Mouse (Mus musculus) ES-Bruce4 (cell line): Measurements from ENCODE around the gene Thap2. TPM values are rescaled to one million over a fixed set of nuclear protein-coding genes. Genes with fewer than 3 reads are reported as not detected.

Experiments used
- H3K27ac ChIP-seq: 2 replicates; pipeline ENCODE4 v1.5.1; 2012; ENCODE audit warnings: low read length, inconsistent platforms; ENCODE audit not compliant: insufficient read depth
- H3K27me3 ChIP-seq: 2 replicates; pipeline ENCODE4 v1.6.1; 2012; ENCODE audit warnings: mild to moderate bottlenecking, low read length, inconsistent platforms; ENCODE audit not compliant: control insufficient read depth, poor library complexity, insufficient read depth, severe bottlenecking
- H3K36me3 ChIP-seq: 2 replicates; pipeline ENCODE4 v1.6.1; 2012; ENCODE audit warnings: inconsistent platforms, mild to moderate bottlenecking, low read length, moderate library complexity; ENCODE audit not compliant: control insufficient read depth, poor library complexity, insufficient read depth, severe bottlenecking
- H3K4me1 ChIP-seq: one replicate; pipeline ENCODE4 v1.8.1; 2011; ENCODE audit warnings: low read length; ENCODE audit not compliant: control insufficient read depth, insufficient read depth
- H3K4me3 ChIP-seq: 2 replicates; pipeline ENCODE4 v1.5.1; 2011; ENCODE audit warnings: low read depth, mild to moderate bottlenecking, low read length
- H3K9ac ChIP-seq: 2 replicates; pipeline ENCODE4 v1.6.1; 2012; ENCODE audit warnings: low read depth, mild to moderate bottlenecking, inconsistent platforms; ENCODE audit not compliant: poor library complexity, severe bottlenecking
- H3K9me3 ChIP-seq: replicated peaks from 2 replicates; pipeline ENCODE4 v1.6.1; 2012; ENCODE audit warnings: mild to moderate bottlenecking, low read length, inconsistent platforms; ENCODE audit not compliant: control insufficient read depth, poor library complexity, insufficient read depth, severe bottlenecking
- CTCF ChIP-seq: IDR thresholded peaks from one replicate; pipeline ENCODE4 v1.8.1; 2011; ENCODE audit warnings: low read depth, low read length
- EP300 ChIP-seq: IDR thresholded peaks from 2 replicates; pipeline ENCODE4 v1.6.1; 2011; ENCODE audit warnings: low read depth, low read length; ENCODE audit not compliant: insufficient read depth
- POLR2A ChIP-seq: IDR thresholded peaks from one replicate; pipeline ENCODE4 v1.8.1; 2011; ENCODE audit warnings: low read length; ENCODE audit not compliant: insufficient read depth
- polyA plus RNA-seq: library from polyadenylated mRNA; stranded (reverse); fragments of >200 nt; gene quantifications from 2 replicates; pipeline ENCODE4 v1.2.4, GENCODE M21; 2011; ENCODE audit warnings: low read depth; ENCODE audit not compliant: missing spikeins, insufficient read depth, insufficient read length

Gene Thap2
- polyA plus RNA-seq, 1 experiment: 12.9 TPM

- H3K27me3 ChIP-seq: no peaks in the 10 kb centered on the region
- H3K9me3 ChIP-seq: no peaks in the 10 kb centered on the region
- TF ChIP-seq EP300 (no peak), POLR2A (no peak), CTCF (no peak)
- no peaks in the 10 kb centered on the region for H3K4me1 ChIP-seq
- H3K9ac ChIP-seq: no peak overlapping the region
- peaks cover 48% of the 10 kb centered on the region for H3K36me3 ChIP-seq
- H3K4me3 ChIP-seq: no peak overlapping the region
- no peak overlapping the region for H3K27ac ChIP-seq
Observed at GRCm38 (mm10) chr10:115391896-115392295, 7.7 kb upstream of the Thap2 start.

- Histone ChIP-seq H3K36me3 (peaks cover 48% of the 10 kb centered on the region), H3K27ac (no peak overlapping the region), H3K27me3 (no peaks in the 10 kb centered on the region), H3K9ac (no peak overlapping the region), H3K9me3 (no peaks in the 10 kb centered on the region), H3K4me1 (no peaks in the 10 kb centered on the region), H3K4me3 (no peak overlapping the region)
- TF ChIP-seq CTCF (no peak), EP300 (no peak), POLR2A (no peak)
Observed at GRCm38 (mm10) chr10:115391076-115391475, 6.8 kb upstream of the Thap2 start.

DNA sequence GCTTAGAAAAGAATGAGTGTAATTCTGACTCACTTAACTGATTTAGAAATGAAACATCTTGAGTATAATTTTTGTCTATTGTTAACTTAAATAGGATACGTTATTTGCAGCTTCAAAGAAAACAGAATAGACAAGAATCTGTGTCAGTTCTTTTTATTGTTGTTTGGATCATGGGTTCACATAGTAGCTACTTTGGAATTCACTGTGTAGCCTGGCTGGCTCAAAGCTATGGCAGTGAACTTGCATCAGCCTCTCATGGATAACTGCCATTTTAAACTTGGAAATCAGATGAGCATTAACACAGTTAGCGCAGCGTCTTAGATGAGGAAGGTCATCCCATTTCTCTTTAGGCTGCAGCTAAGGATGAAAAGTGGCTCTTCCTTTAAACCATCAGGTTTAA lies 3.6 kb upstream of the Thap2 start:
- Histone ChIP-seq H3K36me3 (peaks cover 33% of the 10 kb centered on the region), H3K27ac (no peak overlapping the region), H3K4me3 (no peak overlapping the region), H3K27me3 (no peaks in the 10 kb centered on the region), H3K9ac (no peak overlapping the region), H3K4me1 (no peaks in the 10 kb centered on the region), H3K9me3 (no peaks in the 10 kb centered on the region)
- TF ChIP-seq POLR2A (no peak), EP300 (no peak), CTCF (no peak)

GRCm38 (mm10) chr10:115385018-115386002 lies 1.1 kb upstream of the Thap2 start:
- Histone ChIP-seq H3K27me3 (no peaks in the 10 kb centered on the region), H3K27ac (0 out of 2 replicates have a peak overlapping the region, but pooled peaks have one; percentile 19), H3K4me3 (peak overlapping the region; percentile 97), H3K9me3 (no peaks in the 10 kb centered on the region), H3K9ac (peak overlapping the region; percentile 93), H3K36me3 (peaks cover 17% of the 10 kb centered on the region), H3K4me1 (no peaks in the 10 kb centered on the region)
- no peak for TF ChIP-seq CTCF
- TF ChIP-seq POLR2A: no peak
- no peak for TF ChIP-seq EP300

- no peak for TF ChIP-seq EP300
- TF ChIP-seq POLR2A: no peak
- TF ChIP-seq CTCF: no peak
- Histone ChIP-seq H3K9ac (peak overlapping the region; percentile 65), H3K27me3 (no peaks in the 10 kb centered on the region), H3K27ac (0 out of 2 replicates have a peak overlapping the region, but pooled peaks have one; percentile 19), H3K4me3 (peak overlapping the region; percentile 81), H3K4me1 (no peaks in the 10 kb centered on the region), H3K9me3 (no peaks in the 10 kb centered on the region), H3K36me3 (peaks cover 10% of the 10 kb centered on the region)
Observed at GRCm38 (mm10) chr10:115383644-115384220, 511 bp downstream of the Thap2 start.
